Mouse (Mus musculus) cerebellum, postnatal 25 days (tissue): ENCODE measurements at regions not wholly inside any gene's neighbourhood (a gene's known extent, or its start where the extent isn't known, plus 50 kb on each side); places are given as distances from the start of the nearest gene placed in this dataset.
A peak's percentile ranks its signal among the peaks of the same experiment; 100 is the strongest.

Source experiments
- DNase-seq, 2 experiments: peaks; one replicate each; pipeline ENCODE4 v3.0.0; 2021; ENCODE audit warnings: mixed read lengths in 2 of 2

- DNase-seq: no peak
These were observed 630.8 kb downstream of the Lmo4 start for GRCm38 (mm10) chr3:143574035-143574864.

GRCm38 (mm10) chr3:143569930-143570329 lies 635.1 kb downstream of the Lmo4 start:
- DNase-seq: no peak

GRCm38 (mm10) chr3:143565067-143565466 lies 640.0 kb downstream of the Lmo4 start:
- no peak for DNase-seq

- no peak for DNase-seq
These were observed 661.0 kb upstream of the Pkn2 start for GRCm38 (mm10) chr3:143542811-143543210.

- DNase-seq: no peak
These were observed 646.2 kb upstream of the Pkn2 start for GRCm38 (mm10) chr3:143527982-143528381.

GRCm38 (mm10) chr3:143527274-143527673 lies 645.5 kb upstream of the Pkn2 start:
- no peak for DNase-seq

- no peak for DNase-seq
These were observed 630.9 kb upstream of the Pkn2 start for GRCm38 (mm10) chr3:143512517-143513249.

GRCm38 (mm10) chr3:143509531-143509930 lies 627.7 kb upstream of the Pkn2 start:
- DNase-seq: no peak

GRCm38 (mm10) chr3:143508280-143508679 lies 626.5 kb upstream of the Pkn2 start:
- DNase-seq: peak in 1 of 2 experiments; percentile 45

GRCm38 (mm10) chr3:143501017-143501416 lies 619.2 kb upstream of the Pkn2 start:
- DNase-seq: no peak

GRCm38 (mm10) chr3:143495389-143495788 lies 613.6 kb upstream of the Pkn2 start:
- DNase-seq: no peak

GRCm38 (mm10) chr3:143477916-143478610 lies 596.3 kb upstream of the Pkn2 start:
- no peak for DNase-seq

GRCm38 (mm10) chr3:143475461-143475860 lies 593.7 kb upstream of the Pkn2 start:
- DNase-seq: no peak

GRCm38 (mm10) chr3:143447005-143447709 lies 565.4 kb upstream of the Pkn2 start:
- no peak for DNase-seq

GRCm38 (mm10) chr3:143417401-143417800 lies 535.6 kb upstream of the Pkn2 start:
- DNase-seq: no peak

- DNase-seq: no peak
These were observed 529.9 kb upstream of the Pkn2 start for GRCm38 (mm10) chr3:143411655-143412054.

GRCm38 (mm10) chr3:143398966-143399365 lies 517.2 kb upstream of the Pkn2 start:
- DNase-seq: no peak

GRCm38 (mm10) chr3:143384357-143384756 lies 502.6 kb upstream of the Pkn2 start:
- no peak for DNase-seq

GRCm38 (mm10) chr3:143379193-143379592 lies 497.4 kb upstream of the Pkn2 start:
- DNase-seq: peak; percentile 66 to 80

- DNase-seq: no peak
These were observed 495.6 kb upstream of the Pkn2 start for GRCm38 (mm10) chr3:143377446-143377845.

GRCm38 (mm10) chr3:143375527-143376061 lies 493.8 kb upstream of the Pkn2 start:
- DNase-seq: no peak

- no peak for DNase-seq
These were observed 491.7 kb upstream of the Pkn2 start for GRCm38 (mm10) chr3:143373501-143373900.
